Mouse (Mus musculus) erythroblast, embryonic 14.5 days (primary cell): Measurements from ENCODE around the gene 0610040J01Rik.

ENCODE experiments used
- GATA1 ChIP-seq: IDR thresholded peaks from 2 replicates; pipeline ENCODE4 v1.6.1; 2012; ENCODE audit warnings: low read length, inconsistent platforms, mixed read lengths
- TAL1 ChIP-seq: IDR thresholded peaks from 3 replicates; pipeline ENCODE4 v1.6.1; 2012; ENCODE audit warnings: low read length, inconsistent platforms, mixed read lengths

- TF ChIP-seq TAL1 (no peak), GATA1 (no peak)
Measured at GRCm38 (mm10) chr5:63886292-63886691, 74.1 kb downstream of the 0610040J01Rik start.
